Mouse (Mus musculus) heart, adult 8-10 months (tissue): ENCODE data around the gene Mrpl10. TPM values are rescaled to one million over a fixed set of nuclear protein-coding genes. Genes with fewer than 3 reads are reported as not detected.

Experiments used
- DNase-seq: peaks from one replicate; pipeline ENCODE4 v3.0.0; 2022; ENCODE audit warnings: low spot score
- total RNA-seq, 4 experiments: library from RNA; stranded (reverse); gene quantifications; 2 replicates each; pipeline ENCODE4 v1.2.4; 2022

Mrpl10 gene
- total RNA-seq, 4 experiments from 2014 or later = 80.1 to 101 (median 97.6) TPM

DNA sequence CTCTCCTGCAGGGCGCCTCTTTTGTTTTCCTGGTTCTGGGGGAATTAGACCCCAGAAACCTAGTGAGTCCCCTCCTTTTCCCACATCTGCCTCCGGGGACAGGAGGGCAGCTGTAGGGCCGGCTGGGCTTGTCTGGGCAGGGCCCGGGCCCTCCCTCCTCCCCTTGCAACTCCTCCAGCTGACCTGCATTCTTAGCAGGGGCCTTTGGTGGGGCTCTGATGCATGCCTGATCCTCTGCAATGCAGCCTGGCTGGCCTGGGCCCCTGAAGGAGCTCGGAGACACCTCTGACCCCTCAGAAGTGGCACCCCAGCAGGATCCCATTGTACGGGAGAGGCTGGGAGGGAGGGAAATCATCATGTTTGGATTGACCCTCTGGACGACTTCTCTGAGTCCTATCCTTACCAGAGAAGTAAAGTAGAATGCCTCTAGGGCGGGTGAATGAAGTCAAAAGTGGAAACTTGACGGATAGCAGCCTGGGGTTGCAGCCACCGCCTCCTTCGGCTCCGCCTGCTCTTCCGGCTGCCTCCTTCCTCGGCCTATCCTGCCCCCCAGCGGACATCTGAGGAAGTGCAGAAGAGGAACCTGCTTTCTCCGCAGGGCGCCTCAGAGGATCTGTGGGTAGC, 15.5 kb upstream of the Mrpl10 start:
- DNase-seq = peak; percentile 82

DNA sequence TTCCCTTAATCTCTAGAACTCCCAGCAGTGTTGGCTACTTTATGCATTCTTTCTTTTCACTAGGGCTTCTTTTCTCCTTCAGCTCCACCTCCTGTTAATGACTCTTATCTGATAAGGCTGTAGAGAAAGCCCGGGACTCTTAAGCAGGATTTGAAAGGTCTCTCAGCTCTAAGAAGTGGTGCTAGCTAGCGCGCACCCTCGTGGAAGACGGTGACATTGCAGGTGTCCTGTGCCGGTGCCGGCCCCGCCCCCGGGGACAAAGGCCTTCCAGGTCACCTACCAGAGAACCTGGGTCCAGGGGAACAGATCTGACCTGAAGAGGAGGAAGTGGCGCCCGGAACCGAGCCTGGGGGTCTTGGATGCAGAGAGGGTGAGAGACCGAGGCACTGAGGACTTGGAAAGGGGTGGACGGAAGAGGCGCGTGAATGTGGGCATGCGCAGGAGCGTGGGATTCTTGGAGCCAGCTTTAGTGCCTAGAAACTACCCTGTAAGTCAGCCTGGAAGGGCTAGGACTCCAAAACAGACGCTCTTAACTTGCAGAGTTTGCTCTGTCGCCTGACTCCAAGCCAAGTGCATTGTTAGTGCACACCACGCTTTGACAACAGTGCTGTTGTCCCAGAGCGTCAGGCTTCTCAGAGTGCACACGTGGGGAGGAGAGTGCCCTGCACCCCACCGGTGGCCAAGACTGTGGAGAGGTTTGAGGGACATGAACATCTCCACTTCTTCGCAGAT, 11.5 kb upstream of the Mrpl10 start, which contains the start of gene Scrn2:
Scrn2 (plus strand) TSS at position 253 of the 732 bp plus-strand sequence.
- peak; percentile 88 for DNase-seq

DNA sequence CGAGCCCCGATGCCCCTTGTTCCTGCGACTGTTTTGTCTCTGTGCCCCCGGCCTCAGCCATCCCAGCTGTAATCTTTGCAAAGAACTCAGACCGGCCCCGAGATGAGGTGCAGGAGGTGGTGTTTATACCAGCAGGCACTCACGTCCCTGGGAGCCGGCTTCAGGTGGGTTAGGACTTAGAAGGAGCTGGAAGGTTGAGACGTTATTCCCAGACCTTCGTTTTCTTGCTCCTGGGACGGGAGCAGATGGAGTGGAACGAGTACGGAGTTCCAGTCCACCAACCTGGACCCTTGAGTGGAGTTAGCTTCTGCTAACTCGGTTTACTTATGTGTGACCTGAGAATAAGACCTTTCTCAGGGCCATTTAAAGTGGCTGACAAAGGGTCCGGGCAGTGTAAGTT, 10.9 kb upstream of the Mrpl10 start:
- no peak for DNase-seq

DNA sequence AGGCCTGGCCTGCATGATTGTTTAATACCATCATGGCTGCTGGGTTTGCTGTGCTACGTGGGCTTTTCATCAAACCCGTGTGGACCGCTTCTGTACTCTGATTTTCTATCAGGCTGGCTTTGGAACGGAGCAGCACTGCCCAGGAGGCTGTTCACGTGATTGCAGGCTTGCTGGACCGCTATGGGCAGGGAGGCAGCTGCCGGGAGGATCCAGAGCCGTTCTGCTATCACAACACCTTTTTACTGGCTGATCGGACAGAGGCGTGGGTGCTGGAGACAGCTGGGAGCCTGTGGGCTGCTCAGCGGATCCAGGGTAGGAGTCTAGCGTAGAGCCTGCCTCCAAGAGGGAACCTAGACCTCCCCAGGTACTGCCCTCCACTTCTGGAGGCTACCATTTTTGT, 9.4 kb upstream of the Mrpl10 start:
- no peak for DNase-seq

DNA sequence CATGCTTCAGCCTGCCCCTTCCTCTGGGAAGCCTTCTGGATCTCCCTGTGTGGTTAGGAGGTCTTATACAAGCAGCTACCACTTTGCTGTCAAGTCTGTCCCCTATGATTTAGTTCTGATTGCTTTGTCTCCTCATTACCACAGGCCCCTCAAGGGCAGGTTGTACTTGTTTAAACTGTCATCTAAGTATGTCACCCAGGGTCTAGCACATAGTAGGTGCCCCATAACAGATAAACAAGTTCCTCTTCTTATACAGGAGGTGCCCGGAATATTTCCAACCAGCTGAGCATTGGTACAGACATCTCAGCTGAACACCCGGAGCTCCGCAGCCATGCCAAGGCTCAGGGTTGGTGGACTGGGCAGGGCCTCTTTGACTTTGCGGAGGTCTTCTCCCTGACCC, 8.9 kb upstream of the Mrpl10 start:
- DNase-seq = no peak

DNA sequence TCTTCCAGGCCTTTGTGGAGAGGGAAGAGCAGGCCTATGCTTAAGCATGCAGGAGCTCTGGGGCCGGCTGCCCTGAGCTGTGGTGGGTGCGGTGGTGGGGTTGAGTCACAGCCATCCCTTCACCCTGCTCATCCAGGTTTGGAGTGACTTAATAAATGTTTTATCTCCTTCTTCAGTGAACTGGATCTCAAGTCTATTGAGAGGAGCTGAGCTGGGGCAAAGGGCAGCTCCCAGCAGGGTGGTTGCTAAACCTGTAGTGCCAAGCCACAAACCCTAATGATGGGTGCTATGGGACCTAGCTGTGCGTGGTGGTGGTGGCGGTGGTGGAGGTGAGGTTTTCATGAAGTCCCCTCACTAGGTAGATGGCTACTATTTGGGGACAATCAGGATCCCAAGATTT, 7.6 kb upstream of the Mrpl10 start:
- DNase-seq = no peak

DNA sequence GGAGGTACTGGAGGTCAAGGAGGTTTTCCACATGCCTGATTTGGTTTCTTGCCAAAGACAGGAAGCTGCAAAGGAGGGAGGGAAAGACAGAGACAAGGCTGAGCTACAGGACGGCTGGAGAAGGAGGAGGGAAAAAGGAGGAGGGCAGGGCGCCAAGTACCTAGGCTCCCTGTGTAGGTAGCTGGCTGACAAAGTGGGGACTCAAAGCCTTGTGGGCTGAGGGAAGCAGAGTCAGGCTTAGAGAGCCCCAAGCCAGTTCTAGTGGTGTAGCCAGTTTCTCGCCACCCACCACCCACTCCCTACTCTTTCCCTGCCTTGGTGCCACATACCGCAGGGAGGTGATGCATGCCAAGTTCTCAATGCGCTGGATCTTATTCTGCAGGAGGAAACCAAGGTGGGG, 5.2 kb upstream of the Mrpl10 start:
- DNase-seq = no peak

DNA sequence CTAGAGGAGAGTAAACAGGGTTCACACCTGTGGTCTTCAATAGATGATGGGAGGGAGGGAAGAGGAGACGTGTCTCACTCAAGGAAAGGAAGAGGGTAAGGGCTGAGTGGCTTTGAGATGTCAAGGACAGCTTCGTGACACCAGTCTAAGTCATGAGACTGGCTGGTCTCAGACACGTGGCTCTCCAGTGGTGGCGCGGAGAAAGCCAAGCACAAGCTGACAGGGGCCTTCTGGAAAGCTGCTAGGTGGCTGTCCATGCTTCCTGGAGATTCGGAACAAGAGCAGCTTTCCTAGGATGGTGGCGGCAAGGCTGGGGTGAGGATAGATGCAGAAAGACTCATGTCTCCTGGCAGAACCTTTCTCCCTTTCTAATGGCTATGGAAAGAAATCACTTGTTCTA, 2.5 kb upstream of the Mrpl10 start:
- DNase-seq = no peak

DNA sequence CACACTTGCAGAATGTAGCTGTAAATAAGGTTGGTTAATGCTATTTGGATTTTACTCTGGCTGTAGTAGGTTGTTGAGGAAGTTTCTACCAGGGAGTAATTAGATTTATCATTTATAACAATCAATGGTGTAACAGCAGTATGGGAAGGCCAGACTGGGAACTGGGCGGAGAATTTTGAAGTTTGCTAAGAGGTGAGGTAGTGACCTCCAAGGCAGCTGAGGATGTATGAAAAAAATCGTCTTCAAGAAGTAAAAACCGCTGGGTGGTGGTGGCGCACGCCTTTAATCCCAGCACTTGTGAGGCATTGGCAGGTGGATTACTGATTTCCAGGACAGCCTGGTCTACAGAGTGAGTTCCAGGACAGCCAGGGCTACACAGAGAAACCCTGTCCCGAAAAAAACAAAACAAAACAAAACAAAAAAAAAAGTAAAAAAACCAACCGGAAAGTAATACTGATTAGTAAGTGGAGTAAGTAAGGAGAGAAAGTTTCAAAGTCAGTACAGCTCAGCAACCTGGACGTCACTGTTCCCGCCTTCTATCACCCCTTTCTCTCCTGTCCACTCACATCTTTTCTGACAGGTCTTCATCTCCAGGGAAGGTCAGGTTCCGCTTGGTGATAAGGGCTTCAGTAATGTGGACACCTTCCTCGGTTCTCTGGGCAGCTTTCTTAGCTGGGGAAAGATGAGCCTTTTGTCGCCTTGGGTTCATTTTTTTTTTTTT, 899 bp upstream of the Mrpl10 start:
- DNase-seq = no peak

DNA sequence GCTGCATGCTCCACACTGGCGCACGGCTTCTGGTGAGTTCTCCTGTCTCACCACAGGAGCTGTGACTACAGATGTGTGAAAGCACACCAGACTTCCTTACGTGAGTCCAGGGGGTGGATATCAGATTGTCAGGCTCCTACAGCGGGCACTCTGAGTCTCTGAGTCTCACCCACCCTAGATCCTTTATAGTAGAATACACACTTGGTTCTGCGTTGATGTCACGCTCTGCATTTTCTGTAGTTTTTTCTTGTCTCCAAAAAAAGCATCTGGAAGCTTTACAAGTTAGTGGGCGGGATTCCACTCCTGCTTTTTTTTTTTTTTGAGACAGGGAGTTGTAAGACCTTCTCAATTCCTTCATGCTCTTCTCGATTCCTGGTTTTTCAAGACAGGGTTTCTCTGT, 3.5 kb downstream of the Mrpl10 start:
- DNase-seq = no peak

DNA sequence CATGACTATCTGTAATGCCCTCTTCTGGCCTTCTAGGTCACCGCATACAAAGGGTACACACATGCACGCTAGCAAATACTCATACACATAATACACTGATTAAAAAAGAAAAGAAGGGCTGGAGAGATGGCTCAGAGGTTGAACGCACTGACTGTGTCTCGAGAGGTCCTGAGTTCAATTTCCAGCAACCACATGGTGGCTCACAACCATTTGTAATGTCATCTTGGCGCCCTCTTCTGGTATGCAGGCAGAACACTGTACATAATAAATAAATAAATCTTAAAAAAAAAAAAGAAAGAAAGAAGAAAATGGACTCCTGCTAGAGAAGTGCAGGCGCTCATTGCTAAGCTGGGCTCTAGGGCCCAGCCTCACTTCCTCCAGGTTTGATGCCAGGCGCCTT, 4.5 kb downstream of the Mrpl10 start:
- no peak for DNase-seq

DNA sequence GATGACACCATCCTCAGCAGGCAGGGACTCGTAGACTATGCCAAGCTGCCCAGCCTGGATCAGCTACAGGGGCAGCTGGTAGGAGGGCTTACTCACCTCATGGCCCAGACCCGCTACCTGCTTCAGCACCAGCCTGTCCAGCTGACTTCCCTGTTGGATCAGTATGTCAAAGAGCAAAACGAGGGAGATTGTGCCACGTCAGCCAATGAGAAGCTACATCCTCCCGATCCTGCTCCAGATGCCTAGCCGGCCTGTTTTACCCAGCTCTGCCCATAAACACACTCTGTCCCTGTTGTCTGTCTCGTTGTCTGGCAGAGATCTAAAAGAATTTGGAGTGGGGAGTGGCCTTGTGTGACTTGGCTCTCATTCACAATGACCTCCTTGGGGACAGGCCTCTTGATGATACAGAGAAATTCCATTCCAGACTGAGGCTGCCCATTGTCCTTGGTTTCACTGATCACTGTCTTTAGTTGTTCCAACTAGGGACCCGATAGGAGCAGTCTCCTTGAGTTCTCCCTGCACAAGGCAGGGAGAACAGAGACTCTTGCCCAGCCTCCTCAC, 6.8 kb downstream of the Mrpl10 start:
- no peak for DNase-seq

DNA sequence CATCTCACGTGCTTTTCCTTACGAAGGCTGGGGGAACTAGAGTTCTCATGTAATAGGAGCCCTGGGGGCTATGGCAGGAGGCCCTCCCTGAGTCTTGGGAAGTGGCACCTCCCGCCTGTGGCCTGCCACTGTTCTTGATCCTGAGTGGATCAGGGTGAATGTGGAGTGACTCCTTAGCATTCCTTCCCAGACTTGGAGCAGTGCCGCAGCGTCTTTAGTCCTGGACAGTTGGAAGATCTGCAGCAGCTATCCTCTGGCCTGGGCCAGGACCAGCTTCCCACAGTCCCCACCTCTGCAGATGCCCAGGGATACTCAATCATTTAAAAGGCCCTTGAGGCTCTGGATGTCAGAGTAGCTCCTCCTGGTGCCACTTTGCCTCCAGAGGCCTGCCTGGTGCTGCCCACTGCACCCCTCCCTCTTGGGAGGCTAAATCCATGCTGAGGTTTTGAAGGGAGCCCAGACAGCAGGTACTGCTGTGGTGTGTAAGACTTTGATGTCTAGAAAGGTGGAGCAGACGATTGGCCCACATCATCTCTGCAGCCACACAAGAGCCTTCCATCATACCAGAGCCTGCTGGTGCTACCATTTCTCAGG, 8.2 kb downstream of the Mrpl10 start:
- DNase-seq = no peak

DNA sequence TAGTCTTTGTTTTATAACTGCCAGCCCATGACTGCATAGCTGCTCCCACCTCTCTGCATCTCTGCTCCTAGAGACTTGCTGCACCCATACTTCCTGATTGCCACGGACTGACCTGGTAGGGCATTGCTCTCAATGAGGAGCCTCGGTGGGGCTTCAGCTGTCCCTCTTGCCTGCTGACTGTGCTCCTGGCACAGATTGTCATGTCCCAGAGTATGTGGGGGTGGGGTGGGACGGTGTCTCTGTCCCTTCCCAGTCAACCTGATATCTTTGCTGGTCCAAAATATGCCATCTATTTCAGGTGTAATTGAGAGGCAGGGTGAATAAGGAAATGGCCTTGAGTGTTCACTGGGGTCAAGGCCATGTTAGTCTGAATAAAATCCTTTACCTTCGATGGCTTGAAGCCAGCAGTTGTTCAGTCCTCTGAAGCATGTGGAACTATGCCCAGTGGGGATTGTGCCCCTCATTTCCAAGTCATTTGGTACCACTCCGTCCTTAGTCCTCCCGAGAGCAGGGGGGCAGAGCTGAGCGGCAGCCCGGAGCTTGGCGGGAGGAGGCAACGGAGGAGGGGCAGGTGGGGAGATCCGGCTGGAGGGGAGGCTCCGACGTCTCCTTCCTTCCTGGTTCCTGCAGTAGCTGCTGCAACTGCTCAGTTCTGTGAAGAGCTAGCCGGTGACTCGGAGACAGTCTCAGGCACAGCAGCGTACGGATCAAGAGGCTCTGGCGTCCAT, 9.0 kb downstream of the Mrpl10 start, which contains the start of gene Osbpl7:
Osbpl7 (plus strand) TSS at position 413 of the 728 bp plus-strand sequence.
- peak; percentile 68 for DNase-seq

DNA sequence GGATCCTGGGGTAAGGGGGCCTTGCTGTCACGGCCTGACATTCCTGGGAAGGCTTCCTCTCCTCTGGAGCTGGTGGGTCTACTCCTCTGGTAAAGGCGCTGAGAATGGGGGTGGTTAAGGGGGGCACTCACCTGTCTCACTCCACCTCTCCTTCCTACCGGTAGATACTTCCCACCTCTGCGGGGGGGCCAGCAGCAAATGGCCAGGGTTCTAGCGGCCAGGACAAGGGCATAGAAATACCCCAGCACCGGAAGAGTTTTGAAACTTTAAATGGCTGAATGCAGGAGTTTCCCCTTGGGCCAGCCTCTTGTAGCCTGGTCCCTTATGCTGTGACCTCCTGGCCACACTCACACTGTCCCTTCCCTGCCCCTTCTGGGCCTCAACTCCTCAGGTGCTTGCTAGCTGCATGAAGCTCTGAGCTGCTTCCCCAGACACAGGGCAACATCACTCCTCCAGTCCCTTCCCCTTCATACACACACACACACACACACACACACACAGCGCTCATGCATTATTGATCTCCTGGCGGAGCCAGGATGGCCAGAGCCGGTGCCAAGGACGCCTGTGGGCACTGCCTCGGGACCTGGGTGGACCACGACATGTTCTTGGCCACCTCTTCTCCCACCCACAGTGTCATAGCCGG, 9.7 kb downstream of the Mrpl10 start:
- DNase-seq = no peak

DNA sequence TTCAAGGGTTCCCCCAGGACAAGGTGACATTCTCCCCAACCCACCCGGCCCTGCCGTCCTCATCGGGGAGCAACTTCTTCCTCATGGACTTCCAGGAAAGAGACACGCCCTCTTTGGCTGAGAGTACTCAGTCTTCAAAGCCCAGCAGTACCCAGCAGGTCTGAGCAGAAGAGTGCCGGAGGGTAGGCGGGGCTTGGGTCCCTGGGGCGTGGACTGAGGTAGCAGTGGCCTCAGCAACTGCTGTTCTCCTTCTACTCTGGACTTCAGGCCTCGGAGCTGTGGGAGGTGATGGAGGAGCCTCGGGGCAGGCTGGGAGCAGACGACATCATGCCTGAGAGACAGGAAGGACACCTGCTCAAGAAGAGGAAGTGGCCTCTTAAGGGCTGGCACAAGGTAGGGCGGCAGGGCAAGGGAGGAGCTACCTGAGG, 10.9 kb downstream of the Mrpl10 start:
- DNase-seq = no peak

DNA sequence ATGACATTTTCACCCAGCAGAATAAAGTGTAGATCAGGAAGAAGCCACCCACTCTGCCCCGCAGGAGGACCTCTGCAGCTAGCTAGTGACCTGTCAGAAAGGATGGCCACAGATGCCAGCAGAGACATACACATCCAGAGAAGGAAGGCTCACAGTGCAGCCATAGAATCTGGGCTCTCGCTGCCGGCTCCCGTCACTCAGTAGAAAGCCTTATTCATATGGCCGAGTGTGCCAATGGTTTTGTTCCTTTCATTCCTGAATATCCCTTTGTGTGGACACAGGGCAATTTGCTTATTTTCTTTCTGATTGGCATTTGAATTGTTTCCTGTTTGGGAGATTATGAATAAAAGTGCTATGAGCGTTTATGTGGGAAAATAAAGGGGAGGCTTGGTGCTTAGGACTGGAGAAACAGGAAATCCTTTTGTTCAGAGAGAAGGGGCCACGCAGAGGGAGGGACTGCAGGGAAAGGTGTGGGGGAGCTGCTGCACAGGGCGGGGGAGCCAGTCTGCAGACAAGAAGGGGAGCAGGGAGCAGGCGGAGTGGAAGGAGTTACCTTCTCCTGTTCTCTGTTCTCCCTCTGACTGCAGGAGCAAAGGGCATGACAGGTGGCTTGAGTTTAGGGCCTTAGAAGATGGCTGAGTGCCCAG, 22.0 kb downstream of the Mrpl10 start:
- DNase-seq = no peak

DNA sequence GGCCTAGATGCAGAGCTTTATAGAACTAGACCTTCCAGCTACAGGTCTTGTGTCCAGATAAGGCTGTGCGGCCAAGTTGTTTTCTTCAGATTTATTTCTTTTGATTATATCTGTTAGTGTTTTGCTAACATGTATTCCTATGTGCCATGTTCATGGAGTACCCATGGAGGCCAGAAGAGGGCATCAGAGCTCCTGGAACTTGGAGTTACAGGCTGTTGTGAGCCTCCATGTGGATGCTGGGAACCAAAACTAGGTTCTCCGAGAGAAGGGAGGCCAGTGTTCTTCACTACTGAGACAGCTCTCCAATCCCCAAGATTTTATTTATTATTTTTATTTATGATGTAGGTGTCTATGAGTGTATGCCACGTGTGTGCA, 22.5 kb downstream of the Mrpl10 start:
- DNase-seq = no peak

DNA sequence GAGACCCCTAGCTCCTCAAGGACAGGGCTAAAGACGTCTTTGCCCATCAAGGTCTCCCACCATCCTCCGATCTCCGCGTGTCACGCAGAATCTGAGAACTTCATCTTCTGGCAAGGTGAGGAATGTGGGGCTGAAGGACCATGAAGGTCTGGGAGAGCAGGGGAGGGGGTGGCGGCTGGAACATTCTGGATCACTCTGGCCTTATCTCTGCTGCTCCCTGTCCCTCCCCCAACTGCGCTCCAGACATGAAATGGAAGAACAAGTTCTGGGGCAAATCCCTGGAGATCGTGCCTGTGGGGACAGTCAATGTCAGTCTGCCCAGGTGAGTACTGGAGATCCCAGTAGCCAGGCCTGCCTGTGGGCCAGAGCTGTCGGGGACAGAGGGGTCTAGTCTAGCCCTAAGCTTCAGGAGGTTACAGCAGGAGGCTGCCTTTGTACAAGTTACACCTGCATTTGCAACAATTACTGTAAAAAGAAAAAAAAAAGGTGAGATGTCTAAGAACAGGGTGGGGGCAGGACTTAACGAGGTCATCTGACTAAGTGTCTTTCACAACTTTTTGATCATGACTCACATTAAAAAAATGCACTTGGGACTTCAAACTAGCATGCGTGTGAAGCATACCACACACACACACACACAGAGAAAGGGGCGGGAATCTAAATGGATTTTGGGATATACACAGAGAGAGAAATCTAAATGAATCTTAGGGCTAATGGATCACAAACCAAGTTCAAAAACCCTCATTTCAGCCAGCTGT, 24.4 kb downstream of the Mrpl10 start:
- no peak for DNase-seq
